Comparison of ENCODE assay signal across 21 mouse cellular contexts in the genomic region with DNA sequence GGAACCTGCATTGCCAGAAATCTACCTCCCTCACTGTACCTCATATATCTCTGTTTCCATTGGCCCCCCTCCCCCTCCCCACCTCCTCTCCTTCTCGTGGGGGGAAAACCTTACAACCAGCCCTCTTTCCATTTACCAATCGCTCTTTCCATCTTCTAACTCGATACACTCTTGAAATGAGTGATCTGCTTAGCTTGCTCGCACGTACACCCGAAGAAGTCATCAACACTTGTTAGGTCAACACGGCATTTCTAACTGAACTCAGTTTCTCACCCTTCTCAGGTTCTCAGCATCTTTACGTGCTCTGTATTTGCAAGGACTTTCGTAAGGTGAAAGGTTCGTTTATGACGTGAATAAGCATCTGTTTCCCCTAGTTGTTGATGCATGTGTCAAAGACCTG.
"Had no signal": no experiment of that assay in that cellular context is flagged by ENCODE, and none has a peak within 500 bp of the region (broad histone marks: within the 10 kb centered on the region; RNA-seq: fewer than 3 reads in every experiment).

No protein-coding gene starts in this region.

- H3K27ac ChIP-seq: kidney, embryonic 15.5 days; layer of hippocampus, adult 2 months; limb, embryonic 10.5 days; limb, embryonic 13.5 days; liver, embryonic 12.5 days; liver, embryonic 15.5 days; neural tube, embryonic 12.5 days; neural tube, embryonic 15.5 days had no signal

- H3K36me3 ChIP-seq: kidney, embryonic 15.5 days; limb, embryonic 10.5 days; limb, embryonic 13.5 days; liver, embryonic 12.5 days; liver, embryonic 15.5 days; neural tube, embryonic 12.5 days; neural tube, embryonic 15.5 days had no signal

- H3K27me3 ChIP-seq: kidney, embryonic 15.5 days; liver, embryonic 12.5 days; neural tube, embryonic 12.5 days; neural tube, embryonic 15.5 days had no signal

- H3K9ac ChIP-seq: kidney, embryonic 15.5 days; limb, embryonic 13.5 days; liver, embryonic 12.5 days; liver, embryonic 15.5 days; neural tube, embryonic 12.5 days; neural tube, embryonic 15.5 days had no signal

- DNase-seq: kidney, adult 8-10 months; kidney, postnatal 14 days; layer of hippocampus, adult 9-11 months; liver; lung, adult 2 months; lung, postnatal 14 days; lung, postnatal 4 days; midbrain, embryonic 14.5 days; right cerebral cortex, postnatal 25 days; spleen, adult 18-20 months; thymus, adult 18-20 months; thymus, postnatal 36 days had no signal

- H3K9me3 ChIP-seq: kidney, embryonic 15.5 days; limb, embryonic 10.5 days; limb, embryonic 13.5 days; liver, embryonic 12.5 days; liver, embryonic 15.5 days; neural tube, embryonic 12.5 days; neural tube, embryonic 15.5 days had no signal

- H3K4me3 ChIP-seq: kidney, embryonic 15.5 days; layer of hippocampus, adult 2 months; limb, embryonic 10.5 days; limb, embryonic 13.5 days; liver, embryonic 12.5 days; liver, embryonic 15.5 days; neural tube, embryonic 12.5 days; neural tube, embryonic 15.5 days had no signal

- H3K4me2 ChIP-seq: kidney, embryonic 15.5 days; limb, embryonic 13.5 days; liver, embryonic 12.5 days; liver, embryonic 15.5 days; midbrain, embryonic 11.5 days; neural tube, embryonic 12.5 days; neural tube, embryonic 15.5 days had no signal

- H3K4me1 ChIP-seq: kidney, embryonic 15.5 days; liver, embryonic 12.5 days; liver, embryonic 15.5 days; neural tube, embryonic 12.5 days; neural tube, embryonic 15.5 days had no signal
